Mouse (Mus musculus) C2C12 (cell line): Measurements from ENCODE around the gene Car1. TPM values are rescaled to one million over a fixed set of nuclear protein-coding genes. Genes with fewer than 3 reads are reported as not detected.
"Not testable (repeated sequence)": the region's sequence is repeated elsewhere in the genome, so short reads cannot be mapped to it uniquely, and the experiment has no call there.

Experiments used
- H3K27me3 ChIP-seq: one replicate; pipeline ENCODE4 v1.6.1; 2011; ENCODE audit not compliant: control insufficient read depth, insufficient read depth, insufficient read length
- H3K36me3 ChIP-seq: one replicate; pipeline ENCODE4 v1.6.1; 2011; ENCODE audit not compliant: control insufficient read depth, insufficient read depth
- H3K4me3 ChIP-seq: one replicate; pipeline ENCODE4 v1.5.1; 2011; ENCODE audit warnings: mild to moderate bottlenecking, control low read depth; ENCODE audit not compliant: poor library complexity, insufficient read depth, severe bottlenecking
- H3K79me2 ChIP-seq: one replicate; pipeline ENCODE4 v1.6.1; 2011; ENCODE audit not compliant: control insufficient read depth, insufficient read depth
- H3K79me3 ChIP-seq: one replicate; pipeline ENCODE4 v1.6.1; 2011; ENCODE audit warnings: low read depth, control low read depth
- H3ac ChIP-seq: one replicate; pipeline ENCODE3; 2011; ENCODE audit warnings: low read depth; ENCODE audit not compliant: control insufficient read depth, insufficient read length
- CEBPB ChIP-seq: IDR thresholded peaks from one replicate; pipeline ENCODE4 v1.6.1; 2011; ENCODE audit warnings: low read depth, mild to moderate bottlenecking, control low read depth, moderate library complexity
- CTCF ChIP-seq: IDR thresholded peaks from one replicate; pipeline ENCODE4 v1.5.1; 2011; ENCODE audit not compliant: control insufficient read depth, insufficient read depth, insufficient read length
- FOSL1 ChIP-seq: IDR thresholded peaks from one replicate; pipeline ENCODE4 v1.8.0; 2011; ENCODE audit warnings: mild to moderate bottlenecking, low read length; ENCODE audit not compliant: poor library complexity, insufficient read depth, severe bottlenecking
- MAX ChIP-seq: IDR thresholded peaks from one replicate; pipeline ENCODE4 v1.6.1; 2011; ENCODE audit warnings: mild to moderate bottlenecking, control low read depth
- MYOD1 ChIP-seq: IDR thresholded peaks from one replicate; pipeline ENCODE4 v1.6.1; 2011; ENCODE audit warnings: low read depth; ENCODE audit not compliant: control insufficient read depth, insufficient read length
- MYOG ChIP-seq: IDR thresholded peaks from one replicate; pipeline ENCODE4 v1.6.1; 2011; ENCODE audit not compliant: control insufficient read depth, insufficient read length; ENCODE audit errors: extremely low read depth
- USF1 ChIP-seq: IDR thresholded peaks from one replicate; pipeline ENCODE4 v1.6.1; 2011; ENCODE audit warnings: low read depth, mild to moderate bottlenecking, control low read depth, moderate library complexity
- polyA plus RNA-seq: library from polyadenylated mRNA; unstranded; fragments of >200 nt; fragmentation: generic; extraction: Trizol; gene quantifications from one replicate; pipeline ENCODE4 v1.2.1, GENCODE M21; 2012; ENCODE audit warnings: missing spikeins

Car1 gene
- polyA plus RNA-seq, 1 experiment: 0.04 TPM

DNA sequence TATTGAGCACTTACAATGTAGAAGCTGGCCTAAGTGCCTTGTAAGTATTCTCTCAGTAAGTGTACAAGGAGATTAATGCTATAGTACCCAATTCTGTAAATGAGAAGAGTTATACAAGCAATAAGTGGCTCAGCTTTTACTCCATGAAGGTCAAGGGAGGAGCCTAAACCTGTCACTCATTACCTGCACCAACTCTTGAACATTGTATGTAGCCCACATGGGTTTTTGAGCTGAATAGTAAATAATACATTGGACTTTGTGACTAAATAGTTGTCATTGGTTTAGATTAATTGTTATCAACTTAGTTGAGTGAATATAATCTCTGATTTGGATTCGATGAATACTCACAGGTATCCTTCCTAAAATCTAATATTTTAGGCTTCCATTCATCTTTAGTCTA, 35.7 kb downstream of the Car1 start:
- H3K79me2 ChIP-seq, H3K27me3 ChIP-seq, H3K79me3 ChIP-seq, H3K4me3 ChIP-seq, H3K36me3 ChIP-seq, H3ac ChIP-seq: not testable (repeated sequence)

DNA sequence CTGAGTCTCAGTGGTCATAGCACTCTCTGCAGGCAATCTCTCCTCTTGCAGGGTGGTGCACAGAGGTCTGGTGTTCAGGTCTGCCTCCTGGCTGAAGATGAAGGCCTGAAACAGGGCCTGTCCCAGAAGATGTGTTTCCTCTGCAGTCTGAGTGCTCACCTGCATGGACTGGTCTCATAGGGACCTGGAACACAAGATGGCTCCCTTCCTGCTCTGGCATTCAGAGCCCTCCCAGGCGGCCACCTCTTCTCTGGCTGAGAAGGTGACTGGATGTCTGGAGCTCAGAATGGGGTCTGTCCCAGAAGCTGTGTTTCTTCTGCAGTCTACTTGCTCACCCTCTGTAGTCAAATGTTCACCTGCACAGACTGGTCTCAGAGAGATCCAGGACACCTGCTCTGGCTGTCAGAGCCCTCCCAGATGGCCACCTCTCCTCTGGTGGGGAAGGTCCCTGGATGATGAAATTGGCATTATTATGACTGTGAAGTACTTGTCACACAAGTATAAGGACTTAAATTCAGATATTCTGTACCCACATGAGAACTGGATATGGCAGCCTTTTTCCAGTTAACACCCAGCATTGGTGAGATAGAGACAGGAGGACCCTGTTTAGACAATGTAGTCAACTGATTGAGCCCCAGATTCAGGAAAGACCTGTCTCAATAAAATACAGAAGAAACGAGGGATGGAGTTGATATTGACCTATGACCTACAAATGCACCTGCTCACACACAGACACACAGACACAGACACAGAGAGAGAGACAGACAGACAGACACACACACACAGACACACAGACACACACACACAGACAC, 43.2 kb downstream of the Car1 start:
- Histone ChIP-seq H3K79me3 (no peaks in the 10 kb centered on the region), H3K79me2 (no peaks in the 10 kb centered on the region), H3K4me3 (no peak overlapping the region), H3ac (no peak overlapping the region), H3K36me3 (no peaks in the 10 kb centered on the region), H3K27me3 (no peaks in the 10 kb centered on the region)
- TF ChIP-seq USF1 (no peak), MAX (no peak), MYOD1 (no peak), FOSL1 (no peak), CEBPB (no peak), MYOG (no peak), CTCF (no peak)

GRCm38 (mm10) chr3:14755716-14756115, 52.5 kb downstream of the Car1 start:
- H3ac ChIP-seq: no peak overlapping the region
- H3K79me2 ChIP-seq: no peaks in the 10 kb centered on the region
- no peaks in the 10 kb centered on the region for H3K36me3 ChIP-seq
- no peak for TF ChIP-seq MYOG
- H3K79me3 ChIP-seq: no peaks in the 10 kb centered on the region
- H3K27me3 ChIP-seq: no peaks in the 10 kb centered on the region
- no peak overlapping the region for H3K4me3 ChIP-seq

- TF ChIP-seq CEBPB: no peak
- TF ChIP-seq CTCF: no peak
- TF ChIP-seq MYOD1: no peak
- Histone ChIP-seq H3K36me3 (no peaks in the 10 kb centered on the region), H3K79me3 (no peaks in the 10 kb centered on the region), H3ac (no peak overlapping the region), H3K4me3 (no peak overlapping the region), H3K27me3 (no peaks in the 10 kb centered on the region), H3K79me2 (no peaks in the 10 kb centered on the region)
Observed at GRCm38 (mm10) chr3:14746041-14746440, 62.1 kb downstream of the Car1 start.

- Histone ChIP-seq H3K4me3 (no peak overlapping the region), H3ac (no peak overlapping the region), H3K27me3 (no peaks in the 10 kb centered on the region), H3K79me2 (no peaks in the 10 kb centered on the region), H3K79me3 (no peaks in the 10 kb centered on the region), H3K36me3 (no peaks in the 10 kb centered on the region)
- TF ChIP-seq CTCF: no peak
- no peak for TF ChIP-seq MAX
- no peak for TF ChIP-seq MYOG
- TF ChIP-seq USF1: no peak
- no peak for TF ChIP-seq MYOD1
- no peak for TF ChIP-seq CEBPB
- TF ChIP-seq FOSL1: no peak
Observed at GRCm38 (mm10) chr3:14738261-14738660, 69.9 kb downstream of the Car1 start.

GRCm38 (mm10) chr3:14727496-14727895, 80.7 kb downstream of the Car1 start:
- not testable (repeated sequence) for H3K27me3 ChIP-seq, H3K36me3 ChIP-seq, H3K79me3 ChIP-seq, H3K4me3 ChIP-seq, H3ac ChIP-seq, H3K79me2 ChIP-seq

- not testable (repeated sequence) for H3K4me3 ChIP-seq, H3K36me3 ChIP-seq, H3ac ChIP-seq, H3K27me3 ChIP-seq, H3K79me3 ChIP-seq, H3K79me2 ChIP-seq
Observed at GRCm38 (mm10) chr3:14725462-14725861, 82.7 kb downstream of the Car1 start.

Other genes with a start within 250 kb of the Car1 start
- gene 1810022K09Rik, start 197.1 kb downstream of the Car1 start, polyA plus RNA-seq: 98.8 TPM
- 49.9 TPM for gene Car13, start 166.6 kb downstream of the Car1 start, polyA plus RNA-seq
- 26.3 TPM for gene Car3, start 55.1 kb upstream of the Car1 start, polyA plus RNA-seq
- gene Car2, start 77.9 kb upstream of the Car1 start, polyA plus RNA-seq: 1.4 TPM